Mouse (Mus musculus) naive thymus-derived CD4-positive, alpha-beta T cell, adult 5 months (primary cell): Measurements from ENCODE around the gene Anxa11. TPM values are rescaled to one million over a fixed set of nuclear protein-coding genes. Genes with fewer than 3 reads are reported as not detected.

Experiments
- polyA plus RNA-seq: library from polyadenylated mRNA; unstranded; fragments of 100-300 nt; shearing (Covaris generic); gene quantifications from one replicate; pipeline ENCODE4 v1.2.1, GENCODE M21; 2017

Anxa11 gene
- polyA plus RNA-seq: 38.8 TPM

DNA sequence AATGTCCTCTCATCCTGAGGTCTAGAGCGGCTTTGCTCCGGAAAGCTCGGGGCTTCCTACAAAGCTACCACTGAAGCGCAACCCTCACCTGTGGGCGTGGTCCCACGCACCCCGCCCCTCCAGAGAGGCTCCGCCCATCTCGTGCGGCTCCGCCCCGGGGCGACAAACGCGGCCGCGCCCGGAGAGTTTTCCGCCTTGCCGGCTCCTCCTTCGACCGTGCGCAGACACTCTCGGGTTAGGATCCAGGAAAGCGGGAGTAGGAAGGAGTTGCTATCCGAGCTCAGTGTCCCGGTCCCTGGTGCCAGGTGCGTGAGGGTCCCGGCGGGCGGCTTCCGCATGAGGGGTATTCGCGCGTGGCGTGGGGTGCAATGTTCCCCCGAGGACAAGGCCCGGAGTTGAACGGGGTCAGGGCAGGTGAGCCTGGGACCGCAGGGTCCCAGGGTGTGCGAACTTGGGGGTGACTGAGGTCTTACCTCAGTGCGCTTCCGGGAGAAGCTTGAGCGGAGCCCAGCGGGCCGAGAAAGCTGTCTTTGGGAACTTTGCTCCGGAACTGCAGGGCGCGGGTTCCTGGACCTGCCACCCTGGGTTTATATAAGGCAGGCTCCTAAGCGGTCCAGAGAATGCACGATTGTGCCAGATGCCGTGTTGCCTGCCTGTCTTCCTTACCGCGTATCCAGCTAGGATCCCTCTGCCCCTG lies at the start of gene Anxa11:
Gene Anxa11 (plus strand): TSS at position 166 of the 697 bp plus-strand sequence.

DNA sequence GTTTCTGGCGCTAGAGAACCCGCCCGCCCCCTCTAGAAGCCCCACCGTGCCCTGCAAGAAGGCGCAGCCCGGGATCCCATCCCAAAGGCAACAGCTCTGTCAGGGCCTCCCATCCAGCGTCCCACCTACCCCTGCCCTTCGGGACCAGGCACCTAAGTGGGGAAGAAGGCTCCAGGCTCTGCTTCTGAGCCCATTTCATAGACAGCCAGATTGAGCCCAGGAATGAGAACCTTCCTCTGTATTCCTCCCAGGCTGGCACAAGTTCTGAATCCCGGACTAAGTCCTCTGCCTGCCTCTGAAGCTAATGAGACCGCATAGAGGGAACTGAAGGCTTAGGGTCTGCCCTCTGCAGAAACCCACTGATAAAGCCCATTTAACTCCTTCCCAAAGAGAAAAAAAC lies 61.0 kb downstream of the Anxa11 start, which contains the start of gene Plac9a:
Gene Plac9a (minus strand): TSS at position 101 of the 400 bp plus-strand sequence.

DNA sequence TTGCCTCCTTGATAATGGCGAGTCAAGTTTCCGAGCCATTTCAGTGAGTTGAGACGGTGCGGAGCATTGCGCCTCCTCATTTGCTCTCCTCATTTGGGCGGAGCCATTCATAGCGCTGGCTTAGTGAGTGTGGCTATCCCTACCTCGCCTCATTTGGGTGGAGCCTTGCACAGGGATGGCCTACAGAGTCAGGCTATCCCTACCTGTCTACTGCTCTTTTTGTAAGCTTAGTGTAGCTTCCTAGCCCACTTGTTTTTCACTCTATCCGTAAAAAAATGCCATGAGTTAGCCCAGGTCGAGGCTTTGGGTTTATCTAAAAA lies 85.6 kb downstream of the Anxa11 start, which contains the start of gene Tmem254a:
Gene Tmem254a (minus strand): TSS at position 111 of the 320 bp plus-strand sequence.

Other genes with a start within 250 kb of the Anxa11 start
- 36.8 TPM for gene Ppif, start 148.0 kb upstream of the Anxa11 start, polyA plus RNA-seq
- gene Zcchc24, start 73.1 kb upstream of the Anxa11 start, polyA plus RNA-seq: 2.8 TPM
- not detected for gene Plac9a, start 60.9 kb downstream of the Anxa11 start, polyA plus RNA-seq
- gene Tmem254a, start 85.5 kb downstream of the Anxa11 start, polyA plus RNA-seq: 1.1 TPM
- gene Cphx1, start 96.1 kb downstream of the Anxa11 start, polyA plus RNA-seq: not detected
- not detected for gene Duxbl1, start 136.4 kb downstream of the Anxa11 start, polyA plus RNA-seq
- gene Gm9780, start 200.6 kb downstream of the Anxa11 start, polyA plus RNA-seq: not detected
- 26.1 TPM for gene Tmem254c, start 225.2 kb downstream of the Anxa11 start, polyA plus RNA-seq
- gene Cphx2, start 239.4 kb downstream of the Anxa11 start, polyA plus RNA-seq: not detected
- gene Cphx3, start 240.1 kb downstream of the Anxa11 start, polyA plus RNA-seq: not detected